Mouse (Mus musculus) cortical plate, adult 2 months (tissue): ENCODE measurements around the gene Mylk2.

Experiments used
- CTCF ChIP-seq: fragments of 200-500 bp; IDR thresholded peaks from 2 replicates; pipeline ENCODE4 v1.5.1; 2011; ENCODE audit warnings: mild to moderate bottlenecking, control low read depth, low read length; ENCODE audit not compliant: insufficient read depth; ENCODE audit errors: extremely low read depth
- POLR2A ChIP-seq: fragments of 200-500 bp; IDR thresholded peaks from 2 replicates; pipeline ENCODE4 v1.6.1; 2011; ENCODE audit warnings: mild to moderate bottlenecking, low read length, control low read depth; ENCODE audit not compliant: insufficient read depth; ENCODE audit errors: extremely low read depth

DNA sequence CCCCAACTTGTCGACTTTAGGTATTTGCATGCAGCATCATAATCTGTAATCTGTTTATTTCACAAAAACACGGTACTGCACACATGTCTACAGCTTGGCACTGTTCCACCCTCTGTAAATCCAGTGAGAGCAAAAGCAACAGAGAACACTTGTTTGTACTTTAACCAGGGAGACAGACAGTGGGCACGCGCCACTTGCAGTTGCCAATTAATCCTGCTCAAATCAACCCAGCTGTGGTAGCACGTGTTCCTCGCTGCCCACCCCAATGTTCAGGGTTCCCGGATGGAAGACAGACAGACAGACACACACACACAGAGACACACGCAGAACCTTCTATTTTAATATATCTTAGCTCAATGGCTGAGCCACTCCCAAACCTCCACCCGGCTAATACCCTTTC lies 15.3 kb upstream of the Mylk2 start:
- TF ChIP-seq CTCF (no peak), POLR2A (no peak)
